ENCODE assay signal across 10 mouse cellular contexts in the genomic region with DNA sequence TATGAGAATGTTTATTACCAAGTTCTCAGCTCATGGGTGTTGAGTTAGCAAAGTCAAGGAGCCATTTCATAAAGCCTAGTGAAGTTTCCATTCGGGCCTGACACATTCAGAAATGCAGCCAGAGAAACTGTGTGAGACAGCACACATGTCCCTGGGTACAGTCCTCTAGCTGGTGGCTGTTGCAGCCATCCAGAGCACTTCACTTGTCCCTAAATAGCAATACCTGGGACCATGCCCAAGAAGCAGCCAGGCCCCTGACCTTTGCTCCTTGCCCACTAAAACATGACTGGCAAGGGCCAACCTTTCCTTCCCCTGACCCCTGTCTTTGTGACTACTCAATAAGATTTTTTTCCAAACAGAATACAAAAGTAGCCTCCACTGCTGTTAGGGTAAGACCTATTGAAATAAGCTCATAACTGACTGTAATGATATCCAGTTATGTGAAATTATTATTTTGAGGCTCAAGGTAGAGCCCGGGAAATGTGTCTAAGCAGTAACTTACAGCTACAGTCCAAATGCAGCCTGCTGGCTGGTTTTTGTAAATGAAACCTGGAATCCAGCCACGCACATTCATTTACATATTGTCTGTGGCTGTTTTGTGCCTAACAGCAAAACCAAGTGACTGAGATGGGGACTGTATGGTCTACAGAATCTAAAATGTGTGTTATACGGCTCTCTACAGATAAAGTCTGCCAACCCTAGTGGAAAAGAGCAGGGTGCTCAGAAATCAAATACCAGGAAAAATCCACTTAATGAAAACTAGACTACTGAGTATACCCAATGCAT.
A peak's percentile ranks its signal among the peaks of the same experiment; 100 is the strongest.
DNase-seq lines count a peak whose midpoint lies in the region; ATAC-seq and TF ChIP-seq lines count a peak whose summit lies in the region.
"Had no signal": no experiment of that assay in that cellular context is flagged by ENCODE, and none has a peak within 500 bp of the region (broad histone marks: within the 10 kb centered on the region; RNA-seq: fewer than 3 reads in every experiment).

No protein-coding gene starts in this region.

- H3K4me3 ChIP-seq in kidney, embryonic 14.5 days (ENCODE audit: low read length): no peak overlapping the region
- no peak overlapping the region for H3K4me3 ChIP-seq in heart, embryonic 15.5 days
- no peak overlapping the region for H3K4me3 ChIP-seq in midbrain, embryonic 12.5 days
- H3K4me3 ChIP-seq: limb, embryonic 12.5 days had no signal

- ATAC-seq in kidney, embryonic 14.5 days (ENCODE audit: low FRiP score, low TSS enrichment): no peak
- ATAC-seq in heart, embryonic 15.5 days (replicated peaks; ENCODE audit: insufficient number of reproducible peaks, insufficient read depth, low FRiP score, low read depth): no peak; the same call in 1 of the 2 replicates
- ATAC-seq in midbrain, embryonic 12.5 days (ENCODE audit: low FRiP score, low read depth): no peak

- H3K36me3 ChIP-seq in kidney, embryonic 14.5 days (ENCODE audit: control insufficient read depth, insufficient read depth, low read length): 0 out of 2 replicates have a peak, but pooled peaks cover 2% of the 10 kb centered on the region
- no peaks in the 10 kb centered on the region for H3K36me3 ChIP-seq in heart, embryonic 15.5 days
- H3K36me3 ChIP-seq in midbrain, embryonic 12.5 days: no peaks in the 10 kb centered on the region; the same call in 1 of the 2 replicates

- no peaks in the 10 kb centered on the region for H3K9me3 ChIP-seq in kidney, embryonic 14.5 days (ENCODE audit: control insufficient read depth, low read length)
- H3K9me3 ChIP-seq in heart, embryonic 15.5 days (replicated peaks): no peaks in the 10 kb centered on the region
- H3K9me3 ChIP-seq in midbrain, embryonic 12.5 days: no peaks in the 10 kb centered on the region
- H3K9me3 ChIP-seq: limb, embryonic 12.5 days had no signal

- TF ChIP-seq CTCF in brain, embryonic 14.5 days (IDR thresholded peaks at IDR 0.05; ENCODE audit: borderline replicate concordance, extremely low read depth, insufficient read depth, insufficient read length): peak; percentile 25; the same call in 1 of the 2 replicates

- 80% methylated on average over 4 of the region's 4 CpGs for WGBS in kidney, embryonic 14.5 days
- WGBS in heart, embryonic 15.5 days: 57% methylated on average over 4 of the region's 4 CpGs
- 62% methylated on average over 4 of the region's 4 CpGs for WGBS in midbrain, embryonic 12.5 days

- no peak overlapping the region for H3K27ac ChIP-seq in kidney, embryonic 14.5 days (ENCODE audit: low read depth, low read length)
- peak overlapping the region; percentile 77 for H3K27ac ChIP-seq in heart, embryonic 15.5 days
- peak overlapping the region; percentile 2; the same call in 1 of the 2 replicates for H3K27ac ChIP-seq in midbrain, embryonic 12.5 days (replicated peaks)
- H3K27ac ChIP-seq: limb, embryonic 12.5 days had no signal

- H3K27me3 ChIP-seq in kidney, embryonic 14.5 days (ENCODE audit: control insufficient read depth, insufficient read depth, low read length): no peaks in the 10 kb centered on the region
- no peaks in the 10 kb centered on the region for H3K27me3 ChIP-seq in heart, embryonic 15.5 days
- no peaks in the 10 kb centered on the region for H3K27me3 ChIP-seq in midbrain, embryonic 12.5 days

- DNase-seq in kidney, adult 11 months: peak; percentile 72
- peak; percentile 91 for DNase-seq in brain, embryonic 14.5 days (ENCODE audit: low read depth)
- no peak for DNase-seq in thymus, postnatal 0 days (ENCODE audit: low spot score)
- DNase-seq in layer of hippocampus, postnatal 25 days (ENCODE audit: extremely low spot score in 1 of 2, low spot score in 1 of 2): no peak
- no peak for DNase-seq in spleen, postnatal 10 days (ENCODE audit: low spot score in 2 of 2)
- DNase-seq: thymus, postnatal 14 days had no signal

- H3K4me2 ChIP-seq in kidney, embryonic 14.5 days (replicated peaks; ENCODE audit: low read depth, low read length): no peak overlapping the region
- H3K4me2 ChIP-seq in heart, embryonic 15.5 days: no peak overlapping the region
- no peak overlapping the region for H3K4me2 ChIP-seq in midbrain, embryonic 12.5 days (replicated peaks)
- H3K4me2 ChIP-seq: limb, embryonic 12.5 days had no signal

- no peak for TF ChIP-seq POLR2A in brain, embryonic 14.5 days (IDR thresholded peaks at IDR 0.05; ENCODE audit: borderline replicate concordance, extremely low read depth, insufficient read depth, insufficient read length, poor library complexity, severe bottlenecking)

- peaks cover 35% of the 10 kb centered on the region for H3K4me1 ChIP-seq in kidney, embryonic 14.5 days (ENCODE audit: control insufficient read depth, insufficient read depth, low read length)
- peaks cover 77% of the 10 kb centered on the region for H3K4me1 ChIP-seq in heart, embryonic 15.5 days (replicated peaks)
- peaks cover 80% of the 10 kb centered on the region for H3K4me1 ChIP-seq in midbrain, embryonic 12.5 days

- no peak overlapping the region for H3K9ac ChIP-seq in kidney, embryonic 14.5 days (ENCODE audit: low read depth, low read length)
- H3K9ac ChIP-seq in heart, embryonic 15.5 days: no peak overlapping the region
- H3K9ac ChIP-seq in midbrain, embryonic 12.5 days (replicated peaks): no peak overlapping the region
- H3K9ac ChIP-seq: limb, embryonic 12.5 days had no signal

Comparison
In these comparisons a context has a peak if more than half of its experiments do, and no peak if none do; other contexts are left out.
1. DNase-seq: peak in kidney, adult 11 months (single experiment) and brain, embryonic 14.5 days (single experiment); none in thymus, postnatal 0 days (single experiment), layer of hippocampus, postnatal 25 days (0 of 2) and spleen, postnatal 10 days (0 of 2).